Mouse (Mus musculus) thymus, postnatal 0 days (tissue): ENCODE results near the gene Cpox. TPM values are rescaled to one million over a fixed set of nuclear protein-coding genes. Genes with fewer than 3 reads are reported as not detected.

Experiments
- DNase-seq: peaks from one replicate; pipeline ENCODE4 v3.0.0-alpha.2; 2015; ENCODE audit warnings: low spot score
- polyA plus RNA-seq: library from polyadenylated mRNA; unstranded; fragments of >200 nt; fragmentation: Nextera tagmentation; extraction: Ambion mirVana; gene quantifications from 2 replicates; pipeline ENCODE4 v1.2.1, GENCODE M21; 2015

The Cpox gene
- polyA plus RNA-seq, 1 experiment from 2014 or later = 16.3 TPM

DNA sequence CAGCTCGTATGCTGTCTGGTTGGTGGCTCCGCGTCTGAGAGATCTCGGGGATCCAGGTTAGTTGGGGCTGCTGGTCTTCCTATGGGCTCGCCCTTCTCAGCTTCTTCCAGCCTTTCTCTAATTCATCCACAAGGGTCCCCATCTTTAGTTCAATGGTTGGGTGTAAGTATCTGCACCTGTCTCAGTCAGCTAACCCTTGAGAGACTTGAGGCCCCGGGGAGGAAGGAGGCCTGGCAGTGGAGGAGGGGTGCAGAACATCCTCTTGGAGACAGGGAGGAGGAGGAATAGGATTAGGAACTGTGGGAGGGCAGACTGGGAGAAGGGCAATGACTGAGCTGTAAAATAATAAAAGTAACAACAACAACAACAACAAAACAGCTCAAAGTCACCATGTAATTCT is 30.1 kb downstream of the Cpox start:
- DNase-seq = no peak

- DNase-seq = no peak
These were observed 30.8 kb downstream of the Cpox start for GRCm38 (mm10) chr16:58700816-58701424.

- DNase-seq = no peak
These were observed 31.7 kb downstream of the Cpox start for GRCm38 (mm10) chr16:58701779-58702178.

DNA sequence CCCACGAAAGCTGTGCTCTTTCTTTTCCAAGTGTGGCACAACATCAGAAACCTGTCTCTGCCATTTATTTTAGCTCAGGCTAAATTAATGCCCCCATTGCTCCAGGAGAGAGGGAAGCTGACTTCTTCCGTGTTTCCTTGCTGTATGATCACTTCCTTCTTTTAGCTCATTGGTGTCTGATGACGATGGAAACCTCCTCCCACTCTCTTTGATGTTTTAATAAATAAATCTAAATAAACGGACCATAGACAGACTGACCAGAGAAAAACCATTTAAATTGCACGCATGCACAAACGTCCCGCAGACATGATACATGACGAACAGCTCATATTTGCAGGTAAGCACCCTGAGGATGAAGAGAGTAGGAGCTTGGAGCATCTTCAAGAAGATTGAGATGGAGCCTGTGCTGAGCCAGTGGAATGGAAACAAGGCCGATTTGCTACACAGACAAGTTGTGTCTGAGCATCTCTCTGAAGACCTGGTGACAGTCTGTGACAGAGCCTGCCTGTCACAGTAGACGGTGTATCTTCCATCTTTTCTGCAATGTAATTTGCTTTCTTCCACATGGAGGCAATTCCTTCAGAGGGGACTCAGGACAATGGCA is 32.3 kb downstream of the Cpox start:
- no peak for DNase-seq

GRCm38 (mm10) chr16:58703382-58704124 is 33.5 kb downstream of the Cpox start:
- DNase-seq = no peak

DNA sequence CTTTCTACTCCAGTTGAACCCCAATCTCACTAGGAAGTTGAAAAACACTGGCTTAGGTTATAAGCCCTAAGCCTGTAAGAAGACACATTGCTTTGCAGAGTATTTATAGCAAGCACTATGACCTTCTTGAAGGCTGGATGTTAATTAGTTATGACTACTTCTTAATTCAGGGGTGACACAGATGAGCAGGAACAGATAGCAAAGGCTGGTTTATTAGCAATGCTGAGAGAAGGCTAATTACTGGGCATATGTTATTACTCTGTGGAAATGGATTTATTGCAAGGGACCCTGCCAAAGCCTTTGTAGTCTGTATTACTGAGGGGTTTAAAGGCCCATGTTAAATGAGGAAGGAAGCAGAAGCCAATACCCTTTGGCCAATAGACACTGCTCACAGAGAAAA is 34.9 kb downstream of the Cpox start:
- DNase-seq = no peak

- no peak for DNase-seq
These were observed 37.3 kb downstream of the Cpox start for GRCm38 (mm10) chr16:58707276-58707905.

- no peak for DNase-seq
These were observed 38.7 kb downstream of the Cpox start for GRCm38 (mm10) chr16:58708601-58709475.

DNA sequence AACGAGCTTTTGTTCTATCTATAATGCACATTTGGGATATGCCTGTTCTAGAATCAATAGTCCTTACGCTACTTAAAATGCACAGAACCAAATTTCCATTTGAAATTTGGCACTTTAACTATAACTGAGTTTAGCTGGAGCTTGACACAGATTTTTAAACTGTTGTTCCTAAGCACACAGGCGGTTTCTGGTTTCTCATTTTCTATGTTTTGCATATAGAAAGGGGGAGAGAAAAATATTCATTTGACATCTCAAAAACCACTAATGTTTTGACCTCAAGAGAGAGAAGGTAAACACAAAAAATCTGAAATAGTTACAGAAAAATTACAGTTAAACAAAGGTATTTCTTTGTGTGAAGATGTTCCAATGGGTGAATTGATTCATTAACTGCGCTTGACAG is 39.4 kb downstream of the Cpox start:
- no peak for DNase-seq

DNA sequence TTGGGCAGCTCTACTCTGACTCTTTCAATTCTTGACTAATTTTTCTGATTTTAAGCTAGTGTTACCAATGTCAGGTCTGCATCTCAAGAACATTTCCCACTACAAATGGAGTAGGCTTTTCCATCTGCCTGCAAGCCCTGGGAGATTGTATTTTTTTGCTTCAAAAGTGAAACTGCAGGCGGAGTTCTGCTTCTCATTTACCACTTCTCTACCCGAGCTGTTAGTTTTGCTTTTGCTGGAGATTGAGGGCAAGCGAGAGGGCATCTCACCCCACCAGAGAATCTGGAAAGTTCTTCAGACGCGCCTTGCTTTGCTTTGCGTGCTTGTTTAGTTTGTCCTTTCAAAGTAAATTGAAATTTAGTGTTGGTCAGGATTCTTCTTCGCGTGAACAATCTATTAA is 42.1 kb downstream of the Cpox start:
- no peak for DNase-seq

DNA sequence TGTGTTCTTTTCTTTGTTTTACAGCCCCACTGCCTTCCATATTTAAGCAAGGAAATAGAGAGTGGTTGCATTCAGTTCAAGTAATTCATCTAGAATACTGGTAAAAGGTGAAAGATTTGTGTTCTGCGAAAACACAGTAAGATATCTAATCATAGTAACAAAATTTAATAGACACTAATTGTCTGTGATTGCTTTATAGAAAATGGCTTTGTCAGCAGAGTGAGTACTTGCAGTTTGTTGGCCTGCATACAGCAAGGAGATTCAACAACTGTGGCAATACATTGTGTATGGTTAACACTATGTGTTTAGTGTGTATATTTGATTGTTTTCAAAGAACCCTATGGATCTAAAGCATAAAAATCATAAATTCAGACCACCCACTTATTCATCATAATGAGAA is 43.0 kb downstream of the Cpox start:
- DNase-seq = no peak

GRCm38 (mm10) chr16:58715018-58715417 is 44.9 kb downstream of the Cpox start:
- no peak for DNase-seq

- DNase-seq = no peak
These were observed 48.6 kb downstream of the Cpox start, which contains the start of gene Gpr15 for GRCm38 (mm10) chr16:58718666-58719120. Gpr15 (minus strand) TSS chr16:58719070.

DNA sequence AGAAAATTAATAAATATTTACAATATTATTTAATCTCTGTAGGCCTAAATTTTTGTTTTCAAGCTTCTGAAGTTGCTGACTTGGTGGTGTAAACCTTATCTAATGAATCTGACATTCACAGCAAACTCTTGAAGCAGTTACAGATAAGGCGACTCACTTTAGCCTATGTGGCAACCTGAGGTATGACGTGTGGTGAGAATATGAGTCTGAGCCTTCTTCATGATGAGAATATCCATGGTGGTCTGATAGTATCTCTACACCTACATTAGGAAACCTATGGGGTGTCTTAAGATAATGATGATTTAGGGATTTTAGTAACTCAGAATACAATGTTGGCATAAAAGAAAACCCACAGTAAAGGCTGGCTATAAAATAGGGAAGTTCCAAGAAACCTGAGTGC is 52.2 kb downstream of the Cpox start:
- no peak for DNase-seq

DNA sequence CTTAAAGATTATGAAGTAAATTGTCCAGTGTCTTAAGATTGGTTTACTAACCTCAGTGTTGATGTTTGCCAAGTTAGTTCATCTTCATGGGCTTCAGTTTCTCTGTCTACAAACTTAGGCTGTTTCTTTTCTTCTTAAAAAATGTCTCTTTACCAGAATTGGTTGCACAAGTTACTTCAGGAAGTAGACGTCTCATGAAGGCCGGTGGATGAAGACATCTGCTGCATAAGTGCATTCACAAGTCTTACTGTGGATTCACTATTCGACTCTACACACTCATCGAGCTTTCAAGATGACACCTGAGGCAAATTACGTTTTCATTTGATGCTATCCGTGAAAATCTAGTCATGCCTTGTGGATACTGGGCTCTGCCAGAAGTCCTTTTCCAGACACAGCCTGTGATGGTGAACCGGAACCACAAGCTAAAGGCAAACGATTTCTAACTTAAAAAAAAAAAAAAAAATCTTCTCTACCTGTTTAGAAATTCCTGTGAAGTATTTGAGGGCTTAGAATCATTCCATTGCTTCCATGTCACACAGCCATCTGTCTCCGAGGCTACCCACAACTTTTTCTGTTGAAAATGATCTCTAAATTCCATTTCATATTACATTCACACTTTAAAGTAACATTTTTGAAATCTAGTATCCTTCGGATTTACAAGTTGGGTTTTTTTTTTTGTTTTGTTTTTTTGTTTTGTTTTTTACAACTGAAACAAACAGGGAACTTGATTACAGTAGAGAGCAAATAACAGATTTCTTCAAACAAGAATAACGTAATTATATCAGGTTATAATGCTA is 56.8 kb downstream of the Cpox start:
- DNase-seq = no peak

- DNase-seq = peak; percentile 96
These were observed 57.5 kb downstream of the Cpox start, which contains the start of gene Cldnd1 for GRCm38 (mm10) chr16:58727477-58728131. Cldnd1 (plus strand) TSS chr16:58727910.

DNA sequence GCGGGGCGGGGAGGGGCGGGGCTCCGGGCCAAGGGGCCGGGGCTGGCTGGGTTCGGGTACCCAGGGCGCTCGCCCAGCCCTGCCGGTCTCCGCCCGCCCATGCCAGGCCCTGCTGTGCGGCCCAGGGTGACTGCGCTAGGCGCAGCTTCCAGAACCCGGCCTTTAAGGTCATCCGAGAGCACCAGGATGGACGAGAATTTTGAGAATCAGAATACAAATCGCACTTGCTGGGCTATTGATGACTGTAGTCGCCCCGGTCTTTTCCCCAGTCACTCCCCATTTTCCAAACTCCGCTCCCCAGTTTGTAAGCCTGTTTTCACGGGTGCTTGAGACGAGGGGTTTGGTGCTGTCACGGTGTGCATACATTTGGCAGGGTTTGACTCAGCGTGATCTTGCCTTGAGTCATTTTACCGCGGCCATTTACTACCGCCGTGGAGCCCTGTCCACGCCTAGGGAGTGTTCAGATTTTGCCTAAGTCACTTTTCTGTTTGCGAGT is 58.1 kb downstream of the Cpox start:
- DNase-seq = peak; percentile 17

GRCm38 (mm10) chr16:58738205-58738604 is 68.1 kb downstream of the Cpox start:
- DNase-seq = no peak

DNA sequence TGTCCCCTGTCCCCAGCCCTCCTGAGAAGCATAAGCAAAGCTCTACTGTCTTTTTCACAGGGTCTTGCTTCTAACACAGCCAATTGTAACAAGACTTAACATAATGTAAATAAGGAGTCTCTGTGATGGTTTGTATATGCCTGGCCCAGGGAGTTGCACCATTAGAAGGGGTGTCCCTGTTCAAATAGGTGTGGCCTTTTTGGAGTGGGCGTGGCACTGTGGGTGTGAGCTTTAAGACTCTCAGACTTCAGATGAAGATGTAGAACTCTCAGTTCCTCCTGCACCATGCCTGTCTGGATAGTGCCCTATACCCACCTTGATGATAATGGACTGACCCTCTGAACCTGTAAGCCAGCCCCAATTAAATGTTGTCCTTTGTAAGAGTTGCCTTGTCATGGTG is 68.7 kb downstream of the Cpox start:
- DNase-seq = no peak
